Mouse (Mus musculus) spleen, postnatal 36 days (tissue): ENCODE measurements around the gene Plekhg2.
A peak's percentile ranks its signal among the peaks of the same experiment; 100 is the strongest.

Experiments used
- DNase-seq, 2 experiments: peaks; one replicate each; pipeline ENCODE4 v3.0.0; 2022; ENCODE audit warnings: low spot score in 2 of 2, mixed read lengths in 1 of 2

The Plekhg2 gene

DNA sequence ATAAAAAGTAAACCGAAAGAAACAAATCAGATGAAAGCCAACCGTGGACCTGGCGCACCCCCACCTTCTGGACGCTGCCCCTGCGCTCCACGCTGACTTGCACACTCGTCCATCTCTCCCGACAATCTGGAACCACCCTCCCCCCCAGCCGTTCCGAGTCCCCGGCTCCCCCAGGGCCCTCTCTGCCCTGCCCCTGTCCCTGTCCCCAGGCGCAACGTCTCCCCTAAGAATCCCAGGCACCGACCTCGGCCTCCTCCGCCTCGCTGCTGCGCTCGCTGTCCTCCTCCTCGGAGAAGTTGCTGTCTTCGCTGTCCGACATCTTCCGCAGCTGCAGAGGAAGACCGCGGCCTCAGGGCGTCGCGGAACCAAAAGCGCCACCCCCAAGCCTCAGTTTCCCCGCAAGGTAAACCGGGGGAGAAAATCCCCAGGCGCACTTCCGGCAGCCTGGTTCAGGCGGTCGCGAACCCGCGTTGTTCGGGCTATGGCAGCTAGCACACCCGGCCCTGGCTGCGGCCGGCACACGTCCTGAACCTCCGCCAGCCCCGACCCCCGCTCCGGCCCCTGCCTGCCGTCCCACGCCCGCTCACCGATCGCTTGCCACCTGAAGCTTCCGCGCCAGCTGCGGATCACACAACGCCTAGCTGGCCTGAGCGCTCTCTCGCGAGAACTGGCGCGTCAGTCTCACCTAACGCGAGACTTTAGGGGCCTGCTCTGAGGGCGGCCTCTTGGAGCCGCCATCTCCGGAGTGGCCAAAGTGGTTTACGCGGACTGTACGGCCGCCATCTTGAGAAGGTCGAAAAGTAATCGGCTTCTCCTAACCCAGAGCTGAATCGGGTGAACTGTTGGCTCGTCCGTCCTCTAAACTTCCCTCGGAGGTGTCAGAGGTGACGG, 34.0 kb downstream of the Plekhg2 start, which contains the start of gene Supt5:
Gene Supt5, minus strand, starts transcription at position 639 of the 891 bp plus-strand sequence.
- peak; percentile 98 to 99 for DNase-seq

DNA sequence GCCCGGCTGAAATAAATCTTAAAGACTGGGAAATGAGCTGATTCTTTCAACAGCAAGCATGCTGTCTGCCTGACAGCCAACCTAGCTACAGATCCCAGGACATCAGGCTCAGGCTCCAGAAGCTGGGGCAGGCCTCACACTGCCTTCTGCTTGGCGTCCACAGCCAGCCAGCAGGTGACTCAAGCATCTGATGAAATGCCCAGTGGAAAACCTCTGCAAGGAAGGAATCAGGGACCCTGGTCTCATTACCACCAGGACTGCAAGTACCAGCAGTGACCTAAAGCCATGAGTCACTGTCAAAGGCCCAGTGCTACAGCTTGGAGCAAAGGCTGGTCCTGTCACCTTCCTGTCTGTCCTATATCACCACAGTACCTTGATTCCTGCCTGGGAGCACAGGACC, 36.9 kb downstream of the Plekhg2 start:
- no peak for DNase-seq

DNA sequence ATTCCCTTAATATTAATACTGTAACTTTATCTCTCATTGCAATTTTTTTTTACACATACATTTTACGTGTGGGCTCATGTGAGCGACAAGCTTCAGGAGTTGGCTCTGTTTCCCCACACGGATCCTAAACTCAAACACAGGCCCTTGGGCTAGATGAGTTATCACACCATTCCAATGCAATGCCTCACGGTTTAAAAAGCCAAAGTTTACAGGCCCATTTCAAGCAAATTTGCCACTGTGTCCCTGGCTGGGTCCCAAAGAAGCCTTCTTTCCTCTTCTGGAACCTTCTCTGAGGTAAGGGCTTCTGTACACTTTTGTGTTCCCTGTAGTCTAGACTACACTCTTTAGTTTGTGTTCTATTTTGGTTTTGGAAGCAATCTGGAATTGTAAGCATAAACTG, 37.9 kb downstream of the Plekhg2 start:
- DNase-seq: no peak

DNA sequence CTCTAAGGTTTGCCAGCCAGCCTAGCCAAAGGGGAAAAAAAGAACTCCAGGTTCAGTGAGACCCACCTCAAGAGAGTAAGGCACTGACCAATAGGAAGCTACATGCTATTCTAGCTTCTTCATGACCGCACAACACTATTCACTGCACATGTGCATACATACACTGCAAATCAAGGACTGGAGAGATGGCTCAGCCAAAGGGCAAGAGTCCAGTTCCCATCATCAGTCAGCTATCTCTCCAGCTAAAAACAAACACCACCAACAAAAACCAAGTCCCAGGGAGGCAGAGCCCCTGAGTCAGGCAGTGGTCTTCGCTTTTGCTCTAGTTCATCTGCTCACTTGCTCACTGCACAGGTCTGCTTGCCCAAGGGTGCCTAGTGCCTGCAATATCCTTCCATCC, 44.1 kb downstream of the Plekhg2 start:
- DNase-seq: no peak

DNA sequence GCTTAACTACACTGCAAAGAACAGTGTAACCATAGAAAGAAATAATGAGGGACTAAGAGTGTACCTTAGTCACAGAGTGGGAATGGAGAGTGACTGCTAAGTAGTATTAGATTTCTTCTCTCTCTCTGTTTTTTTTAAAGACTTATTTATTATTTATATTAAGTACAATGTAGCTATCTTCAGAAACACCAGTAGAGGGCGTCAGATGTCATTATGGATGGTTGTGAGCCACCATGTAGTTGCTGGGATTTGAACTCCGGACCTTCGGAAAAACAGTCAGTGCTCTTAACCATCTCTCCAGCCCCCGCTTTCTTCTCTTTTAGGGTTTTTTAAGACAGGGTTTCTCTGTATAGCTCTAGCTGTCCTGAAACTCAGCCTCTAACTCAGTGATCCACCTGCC, 45.9 kb downstream of the Plekhg2 start:
- no peak for DNase-seq

DNA sequence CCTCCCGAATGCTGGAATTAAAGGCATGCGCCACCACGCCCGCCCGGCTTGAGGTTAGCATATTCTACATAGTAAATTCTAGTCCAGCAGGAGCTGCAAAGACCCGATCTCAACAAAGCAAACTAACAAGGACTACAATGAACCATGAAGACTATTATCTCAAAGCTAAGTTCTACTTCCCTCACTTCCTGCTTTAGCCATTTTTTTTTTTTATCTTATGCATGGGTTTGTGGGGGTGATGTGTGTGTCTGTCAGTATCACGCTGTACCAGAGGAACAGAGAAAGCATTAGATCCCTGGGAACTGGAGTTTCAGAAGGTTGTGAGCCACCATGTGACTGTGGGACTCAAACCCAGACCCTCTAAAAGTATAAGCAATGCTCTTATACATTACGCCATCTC, 47.1 kb downstream of the Plekhg2 start:
- no peak for DNase-seq

DNA sequence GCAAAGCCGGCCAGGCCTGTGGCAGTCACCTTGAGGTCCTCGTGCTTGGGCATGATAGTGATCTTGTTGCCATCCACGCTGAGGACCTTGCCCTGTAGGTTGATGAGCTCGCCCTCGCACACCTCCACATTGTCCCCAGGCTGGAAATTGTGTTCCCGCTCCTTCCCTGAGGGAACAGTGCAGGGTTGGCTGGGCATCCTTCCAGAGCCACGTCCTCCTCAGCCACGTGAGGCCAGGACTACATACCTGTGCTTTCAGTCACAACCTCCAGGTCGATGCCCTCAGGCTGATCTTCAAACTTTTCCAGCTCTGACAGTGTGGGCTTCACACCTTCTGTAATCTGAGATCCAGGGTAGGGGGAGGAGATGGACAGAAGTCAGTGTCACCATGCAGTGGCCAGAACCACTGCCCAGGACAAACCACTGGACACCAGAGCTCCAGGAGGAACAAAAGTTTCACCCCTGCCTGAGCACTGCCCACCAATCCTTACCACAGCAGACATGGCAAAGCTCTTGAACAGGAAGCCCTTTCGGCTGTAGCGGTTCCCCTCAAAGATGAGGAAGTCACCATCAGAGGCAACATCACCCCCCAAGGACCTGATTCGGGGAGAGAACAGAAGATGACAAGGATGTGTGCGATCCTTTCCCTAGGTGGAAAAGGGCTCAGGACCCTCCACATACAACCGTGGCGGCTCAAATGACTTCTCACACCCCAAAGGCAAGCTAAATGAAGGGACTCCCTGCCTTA, 50.3 kb downstream of the Plekhg2 start:
- no peak for DNase-seq

DNA sequence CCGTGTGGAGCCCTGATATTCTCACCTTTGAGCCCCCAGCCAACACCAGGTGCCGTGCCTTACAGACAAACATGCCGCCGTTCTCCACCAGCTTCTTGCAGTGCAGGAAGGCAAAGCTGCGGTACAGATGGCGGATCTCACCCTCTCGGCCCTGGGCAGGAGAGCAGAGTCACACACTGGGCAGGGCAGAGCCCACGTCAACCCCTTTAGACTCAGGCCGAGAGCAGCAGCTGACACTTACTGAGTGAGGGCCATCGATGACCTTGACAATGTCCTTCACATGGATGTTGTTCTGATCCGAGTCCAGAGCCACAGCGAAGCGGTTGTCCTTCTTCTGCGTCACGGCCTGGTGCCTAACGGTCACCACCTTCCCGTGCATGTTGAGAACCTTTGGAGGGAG, 53.7 kb downstream of the Plekhg2 start:
- no peak for DNase-seq

DNA sequence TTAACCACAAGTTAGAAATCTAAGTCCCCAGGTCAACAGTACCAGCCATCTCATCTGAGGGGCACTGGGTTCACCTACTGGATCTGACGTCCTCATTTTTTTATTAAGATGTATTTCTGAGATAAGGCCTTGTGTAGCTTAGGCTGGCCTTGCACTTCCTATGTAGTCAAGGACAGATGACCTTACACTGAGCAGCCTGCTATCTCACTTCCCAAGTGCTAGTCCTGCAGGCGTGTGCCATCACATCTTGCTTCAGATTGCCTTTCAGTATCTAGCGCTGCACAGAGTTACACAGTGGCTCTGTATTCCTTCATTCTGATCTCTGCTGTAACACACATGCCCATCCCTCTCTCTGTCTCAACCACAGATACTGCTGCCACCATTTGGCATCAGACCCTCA, 54.4 kb downstream of the Plekhg2 start:
- DNase-seq: no peak

DNA sequence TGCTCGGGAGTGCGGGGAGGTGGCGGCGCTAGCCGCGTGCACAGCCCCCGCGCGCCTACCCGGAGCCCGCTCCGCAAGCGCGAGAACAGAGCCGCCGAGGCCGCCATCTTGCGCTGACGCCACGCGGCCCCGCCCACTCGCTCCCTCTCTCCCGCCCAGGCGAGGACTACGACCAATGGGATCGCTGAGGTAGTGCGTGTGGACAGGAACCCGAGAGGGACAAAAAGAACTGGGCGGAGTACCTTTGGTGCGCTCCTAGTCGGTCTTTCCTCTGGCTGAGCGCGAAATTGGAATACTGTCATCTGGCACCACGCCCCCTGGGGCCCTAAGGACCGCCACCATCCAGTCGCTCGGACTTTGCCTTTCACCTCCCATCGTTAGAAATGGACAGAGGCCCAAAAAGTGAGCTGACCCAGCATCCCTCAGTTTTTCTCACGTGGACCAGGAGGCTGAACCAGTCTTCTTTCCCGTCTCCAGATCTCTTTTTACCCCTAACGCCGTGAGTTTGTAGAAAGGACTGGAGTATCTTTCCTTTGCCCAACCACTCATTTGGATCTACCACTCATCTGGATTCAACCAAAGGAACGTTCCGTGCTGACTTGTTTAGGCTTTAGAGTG, 60.4 kb downstream of the Plekhg2 start, which contains the start of gene Timm50:
Gene Timm50, minus strand, starts transcription at position 147 of the 618 bp plus-strand sequence.
- DNase-seq: peak; percentile 93 to 95

DNA sequence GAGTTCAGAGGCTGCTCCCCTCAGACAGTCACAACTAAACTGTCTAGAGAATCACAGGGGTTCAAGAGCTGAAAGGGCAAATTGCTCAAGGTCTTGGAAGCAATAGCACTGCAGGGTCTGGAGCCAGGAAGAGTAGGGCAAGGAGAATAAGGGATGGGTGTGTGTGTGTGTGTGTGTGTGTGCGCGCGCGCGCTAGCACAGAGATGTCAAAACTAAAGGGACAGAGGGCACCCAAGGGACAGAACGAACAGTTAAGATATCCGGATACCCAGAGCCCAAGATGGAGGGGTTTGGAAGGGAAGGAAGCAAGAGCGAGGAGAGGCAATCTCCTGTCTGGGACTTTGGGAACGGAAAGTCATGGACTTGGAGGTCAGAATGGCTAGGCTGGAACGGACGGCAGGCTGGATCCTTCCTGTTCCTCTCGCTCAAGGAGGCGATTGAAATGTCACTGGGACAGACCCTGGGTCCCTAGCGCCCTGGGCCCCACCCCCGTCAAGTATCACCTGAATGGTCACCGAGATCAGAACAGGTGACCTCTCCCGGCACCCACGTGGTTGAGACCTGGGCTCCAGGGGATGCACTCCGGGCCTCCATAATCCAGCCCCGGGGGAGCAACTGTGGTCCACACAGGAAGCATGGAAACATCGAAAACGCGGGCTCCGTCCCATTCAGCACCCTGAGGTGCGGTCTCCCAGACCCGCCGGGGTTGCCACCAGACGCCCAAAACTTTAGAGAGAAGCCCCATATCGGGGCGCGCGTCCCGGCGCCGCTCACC, 61.1 kb downstream of the Plekhg2 start:
- no peak for DNase-seq

DNA sequence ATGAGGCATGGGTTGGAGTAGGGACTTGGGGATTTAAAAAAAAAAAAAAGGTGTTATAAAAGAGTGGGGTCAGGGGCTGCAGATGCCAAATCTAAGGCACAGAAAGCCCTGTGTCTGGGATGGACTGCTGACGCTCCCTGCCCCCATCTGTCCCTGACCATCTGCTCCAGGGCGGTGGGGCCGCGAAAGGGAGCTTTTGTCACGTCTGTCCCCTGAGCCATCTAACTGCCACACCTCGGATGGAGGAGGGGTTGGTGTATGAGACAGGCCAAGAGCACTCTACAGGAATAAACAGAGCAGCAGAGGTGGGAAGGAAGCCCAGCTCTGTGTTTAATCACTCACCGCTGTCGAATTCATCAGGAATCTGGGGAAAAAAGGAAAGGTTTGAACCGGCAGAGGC, 62.7 kb downstream of the Plekhg2 start:
- DNase-seq: no peak
